Mouse (Mus musculus): ENCODE measurements around the gene Zfp831.

The Zfp831 gene

DNA sequence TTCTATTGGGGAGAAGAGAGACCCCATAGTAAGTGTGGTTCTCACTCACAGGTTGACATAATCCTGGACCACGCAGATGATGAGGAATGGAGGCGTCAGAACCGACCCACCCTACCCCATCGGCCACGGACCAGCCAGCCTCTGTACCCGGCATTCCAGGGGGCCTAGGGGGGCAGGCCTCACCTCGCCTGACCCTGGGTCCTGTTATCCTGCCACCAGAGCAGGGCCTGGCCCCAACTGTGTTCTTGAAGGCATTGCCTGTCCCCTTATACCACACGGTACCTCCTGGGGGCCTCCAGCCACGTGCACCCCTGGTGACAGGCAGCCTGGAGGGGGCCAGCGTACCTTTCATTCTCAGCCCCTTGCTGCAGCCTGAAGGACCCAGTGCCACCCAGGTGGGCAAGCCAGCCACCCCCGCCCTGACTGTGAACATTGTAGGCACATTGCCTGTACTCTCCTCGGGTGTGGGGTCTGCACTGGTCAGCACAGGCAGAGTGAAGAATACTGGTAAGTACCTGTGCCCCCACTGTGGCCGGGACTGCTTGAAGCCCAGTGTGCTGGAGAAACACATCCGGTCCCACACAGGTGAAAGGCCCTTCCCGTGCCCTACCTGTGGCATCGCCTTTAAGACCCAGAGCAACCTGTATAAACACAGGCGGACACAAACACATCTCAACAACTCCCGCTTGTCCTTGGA is at the start of gene Zfp831:
Zfp831 (plus strand) TSS at position 87 of the 697 bp plus-strand sequence.
- DNase-seq (ENCODE audit: low read depth, low spot score), result no peak

DNA sequence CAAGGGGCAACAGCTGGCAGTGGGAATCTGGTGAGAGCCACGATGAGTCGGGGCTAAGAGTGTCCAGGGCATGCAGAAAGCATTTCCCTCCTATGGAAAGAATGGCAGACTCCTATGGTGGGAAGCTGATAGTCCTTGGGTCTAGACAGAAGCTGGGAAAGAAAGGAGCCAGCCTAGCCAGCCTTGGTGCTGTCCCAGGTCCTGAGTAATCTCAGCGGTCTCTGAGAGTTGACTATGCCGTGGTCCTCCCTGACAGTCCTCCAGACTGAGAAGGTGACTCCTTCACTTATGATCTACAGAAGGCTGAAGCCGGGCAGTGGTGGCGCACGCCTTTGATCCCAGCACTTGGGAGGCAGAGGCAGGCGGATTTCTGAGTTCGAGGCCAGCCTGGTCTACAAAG is 48.4 kb upstream of the Zfp831 start:
- DNase-seq (ENCODE audit: low read depth, low spot score), result no peak

DNA sequence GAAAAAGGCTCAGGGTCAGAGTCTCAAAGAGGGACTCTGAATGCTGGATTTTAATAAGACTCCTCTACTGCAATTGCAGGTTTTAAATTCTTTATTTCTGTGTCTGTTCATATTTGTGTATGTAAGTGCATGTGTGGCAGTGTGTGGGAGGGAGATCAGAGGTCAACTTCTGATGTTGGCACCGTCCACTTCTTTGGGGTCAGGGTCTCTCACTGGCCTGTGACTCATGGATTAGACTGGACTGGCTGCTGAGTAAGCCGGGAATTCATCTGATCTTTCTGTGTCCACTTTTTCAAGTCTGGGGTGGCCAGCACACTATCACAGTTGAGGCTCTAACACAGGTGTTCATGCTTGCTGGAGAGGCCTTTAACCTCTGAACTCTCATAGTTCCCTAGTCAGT is 47.7 kb upstream of the Zfp831 start:
- DNase-seq (ENCODE audit: low read depth, low spot score), result no peak

DNA sequence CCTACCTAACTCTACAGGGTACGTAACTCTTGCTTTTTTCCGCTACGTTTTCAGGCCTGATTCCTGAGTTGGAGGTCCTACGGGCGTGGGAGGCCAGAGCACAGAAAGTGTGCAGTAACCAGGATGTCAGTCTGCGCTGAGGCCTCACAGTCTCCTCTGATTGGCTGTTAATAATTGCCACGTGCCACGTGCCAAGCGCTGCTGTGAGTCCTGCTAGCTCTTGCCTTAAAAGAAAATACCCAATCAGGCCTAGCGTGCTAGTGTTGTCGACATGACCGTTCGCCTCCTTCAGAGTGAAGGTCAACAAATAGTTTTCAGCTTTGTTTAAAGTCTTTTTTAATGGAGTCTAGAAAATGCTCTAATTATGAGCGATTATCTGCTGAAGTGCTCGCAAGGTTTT is 46.9 kb upstream of the Zfp831 start:
- no peak for DNase-seq (ENCODE audit: low read depth, low spot score)

DNA sequence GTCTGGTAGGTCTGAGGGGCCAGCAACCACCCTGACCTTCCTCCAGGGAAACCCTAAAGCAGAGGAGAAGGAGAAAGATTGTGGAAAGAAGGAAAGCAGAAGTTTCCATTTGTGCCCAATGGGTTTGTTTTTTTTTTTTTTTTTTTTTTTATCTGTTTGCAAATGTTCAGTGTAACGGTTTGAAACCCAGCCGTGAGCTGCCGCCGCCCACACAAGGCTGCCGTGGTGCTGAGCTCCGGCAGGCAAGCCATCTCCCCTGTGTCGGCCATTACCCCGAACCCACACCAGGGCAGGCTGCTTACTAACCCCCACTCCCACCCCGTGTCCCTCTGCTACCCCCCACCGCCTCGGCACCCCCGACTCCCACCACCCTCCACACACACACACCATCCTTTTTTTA is 44.9 kb upstream of the Zfp831 start:
- DNase-seq (ENCODE audit: low read depth, low spot score), result peak; percentile 84

DNA sequence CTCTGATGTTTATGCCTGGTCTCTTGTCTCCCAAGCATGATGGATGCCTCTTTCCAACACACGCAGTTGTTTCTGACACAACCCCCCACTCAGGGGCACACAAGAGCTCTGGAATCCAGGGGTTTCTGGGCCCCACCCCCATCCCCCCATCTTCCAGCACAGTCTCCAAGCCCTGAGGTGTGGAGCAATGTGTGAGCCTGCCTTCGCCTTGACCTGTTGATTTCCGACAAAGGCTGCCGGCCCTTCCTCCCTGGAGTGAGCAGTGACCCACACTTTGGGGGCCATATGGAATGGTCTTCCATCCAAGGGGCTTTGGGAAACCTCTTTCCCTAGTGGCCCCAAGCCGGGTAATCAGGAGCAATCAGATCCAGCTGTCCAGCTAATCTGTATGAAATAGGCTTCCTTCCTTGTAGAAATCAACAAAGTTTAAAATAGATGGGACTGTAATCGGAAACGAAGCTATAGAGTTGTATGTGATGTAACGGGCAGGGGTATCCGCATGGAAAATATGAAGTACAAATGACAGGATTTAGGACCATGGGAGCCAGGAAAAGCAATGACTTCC is 44.2 kb upstream of the Zfp831 start:
- DNase-seq (ENCODE audit: low read depth, low spot score), result peak; percentile 29

DNA sequence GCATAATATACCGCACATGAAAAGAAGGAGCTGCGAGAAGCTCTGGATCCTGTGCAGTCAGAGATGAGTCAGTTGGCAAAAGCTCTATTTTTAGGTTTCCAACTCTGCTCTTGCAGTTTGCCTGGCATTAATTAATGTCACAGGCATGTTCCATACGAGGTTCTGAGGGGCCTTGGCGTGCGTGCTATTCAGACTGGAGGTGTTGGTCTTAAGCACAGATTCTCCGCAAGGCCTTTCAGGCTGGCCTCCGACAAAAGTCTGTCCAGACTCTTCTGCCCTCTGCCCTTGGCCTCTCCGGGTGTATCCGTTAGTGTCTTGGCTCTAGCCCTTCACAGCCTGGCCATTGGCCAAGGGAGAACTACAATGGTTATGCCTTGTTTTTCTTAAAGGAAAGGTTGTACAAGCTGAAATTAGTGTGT is 43.5 kb upstream of the Zfp831 start:
- peak; percentile 34 for DNase-seq (ENCODE audit: low read depth, low spot score)

DNA sequence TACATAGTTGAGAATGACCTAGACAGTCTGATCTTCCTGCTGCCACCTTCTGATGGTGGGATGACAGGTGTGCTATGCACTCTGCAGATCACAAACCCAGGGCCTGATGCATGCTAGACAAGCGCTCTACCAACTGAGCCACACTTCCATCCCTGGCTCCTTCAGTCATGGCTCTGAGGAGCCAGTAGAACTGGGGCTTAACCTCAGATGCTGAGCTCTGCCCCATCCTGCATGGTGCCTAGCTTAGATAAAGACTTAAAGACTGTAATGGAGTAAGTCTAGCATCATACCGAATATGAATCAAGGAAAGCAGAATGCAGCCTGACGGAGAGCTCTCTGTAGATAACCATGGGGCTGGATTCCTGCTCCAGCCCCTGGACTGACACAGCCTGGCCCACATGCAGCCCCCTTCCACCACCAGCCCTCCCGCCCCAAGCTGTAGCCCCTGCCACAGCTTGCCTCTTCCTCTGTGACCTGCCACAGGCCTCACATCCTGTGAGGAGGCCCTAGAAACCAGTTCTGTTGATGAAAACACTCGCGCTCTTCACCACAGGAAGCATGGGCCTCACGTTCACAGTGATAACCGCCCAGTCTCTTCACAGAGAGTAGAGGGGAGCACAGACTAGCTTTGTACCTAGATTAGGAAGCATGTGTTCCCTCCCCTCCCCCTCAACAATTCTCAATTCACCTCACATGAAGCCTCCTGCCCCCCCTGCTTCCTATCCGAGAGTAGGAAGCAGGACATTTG is 41.2 kb upstream of the Zfp831 start:
- DNase-seq (ENCODE audit: low read depth, low spot score), result peak; percentile 93

DNA sequence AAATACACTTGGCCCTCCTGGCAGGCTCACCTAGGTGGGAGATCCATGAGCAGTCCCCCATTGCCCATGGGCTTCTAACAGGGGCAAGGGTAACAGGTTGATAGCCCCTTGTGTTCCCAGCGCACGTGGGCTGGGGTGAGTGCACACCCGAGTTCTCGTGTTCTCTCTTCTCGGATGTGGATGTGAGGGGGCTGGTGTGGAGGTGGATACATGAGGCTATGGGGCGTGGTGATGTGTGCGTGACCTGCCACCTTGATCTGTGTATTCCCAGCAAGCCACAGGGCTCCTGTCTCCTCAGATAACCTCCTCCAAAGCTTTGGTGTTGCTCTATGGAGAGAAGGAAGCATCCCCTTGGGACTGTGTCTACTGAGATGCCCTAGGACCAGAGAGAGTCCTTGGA is 40.0 kb upstream of the Zfp831 start:
- no peak for DNase-seq (ENCODE audit: low read depth, low spot score)

DNA sequence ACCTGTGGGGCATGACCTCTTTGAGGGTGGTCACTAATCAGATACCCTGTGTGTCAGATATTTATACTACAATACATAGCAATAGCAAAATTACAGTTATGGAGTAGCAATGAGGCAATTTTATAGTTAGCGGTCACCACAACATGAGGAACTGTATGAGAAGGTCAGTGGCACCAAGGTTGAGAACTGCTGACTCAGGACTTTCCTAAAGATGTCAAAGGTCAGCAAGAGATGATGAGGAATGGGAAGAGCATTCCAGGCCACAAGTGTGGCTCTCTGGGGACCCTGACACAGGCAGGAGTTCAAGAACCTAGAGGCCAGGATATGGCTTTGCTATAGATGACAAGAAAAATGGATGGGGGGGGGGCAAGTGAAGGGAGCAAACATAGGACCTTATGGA is 38.3 kb upstream of the Zfp831 start:
- DNase-seq (ENCODE audit: low read depth, low spot score), result no peak

DNA sequence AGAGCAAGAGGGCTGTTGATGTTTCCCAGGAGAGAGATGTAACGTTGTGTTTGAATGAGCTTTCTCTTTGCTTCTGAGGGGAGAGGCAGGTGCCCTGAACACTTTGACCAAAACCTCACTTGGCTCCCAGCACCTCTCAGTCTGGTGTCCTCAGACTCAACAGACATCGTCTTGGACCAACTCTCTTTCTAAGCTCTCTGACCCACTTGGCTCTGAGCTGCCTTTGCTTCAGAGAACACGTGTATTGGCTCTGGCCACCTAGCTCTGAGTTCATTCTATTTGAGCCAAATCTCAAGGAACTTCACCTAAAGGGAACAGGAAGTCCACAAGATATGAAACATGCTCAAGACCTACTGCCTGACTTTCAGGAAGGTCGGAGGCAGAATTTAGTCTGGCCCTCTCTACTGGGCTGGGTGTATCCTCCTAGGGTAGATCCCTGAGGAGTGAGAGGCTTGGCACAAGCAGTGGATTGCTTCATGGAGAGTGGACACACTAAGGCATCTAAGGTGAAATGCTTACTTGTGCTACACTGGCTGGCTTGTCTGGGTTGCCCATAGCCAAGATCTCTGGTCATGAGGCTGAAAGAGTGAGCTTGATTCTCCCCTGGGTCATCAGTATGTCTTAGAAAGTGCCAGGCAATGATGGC is 37.8 kb upstream of the Zfp831 start:
- DNase-seq (ENCODE audit: low read depth, low spot score), result no peak

DNA sequence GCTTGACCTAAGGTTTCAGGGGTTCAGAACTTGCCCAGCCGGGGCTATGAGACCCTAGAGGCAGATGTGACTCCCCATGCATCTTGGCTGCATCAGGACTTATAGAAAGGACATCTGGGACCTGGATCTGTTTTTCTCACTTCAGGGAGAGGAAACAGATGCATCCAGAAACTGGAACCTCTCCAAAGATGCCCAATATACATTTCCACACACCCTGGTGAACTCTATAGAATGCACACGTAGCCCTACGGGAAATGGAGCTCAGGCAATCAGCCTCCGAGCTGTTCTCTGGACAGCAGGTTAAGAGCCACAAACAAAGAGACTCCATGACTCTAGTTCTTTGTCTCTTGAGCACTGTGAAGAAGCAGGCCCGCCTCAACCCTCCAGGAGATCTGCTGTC is 37.0 kb upstream of the Zfp831 start:
- no peak for DNase-seq (ENCODE audit: low read depth, low spot score)

DNA sequence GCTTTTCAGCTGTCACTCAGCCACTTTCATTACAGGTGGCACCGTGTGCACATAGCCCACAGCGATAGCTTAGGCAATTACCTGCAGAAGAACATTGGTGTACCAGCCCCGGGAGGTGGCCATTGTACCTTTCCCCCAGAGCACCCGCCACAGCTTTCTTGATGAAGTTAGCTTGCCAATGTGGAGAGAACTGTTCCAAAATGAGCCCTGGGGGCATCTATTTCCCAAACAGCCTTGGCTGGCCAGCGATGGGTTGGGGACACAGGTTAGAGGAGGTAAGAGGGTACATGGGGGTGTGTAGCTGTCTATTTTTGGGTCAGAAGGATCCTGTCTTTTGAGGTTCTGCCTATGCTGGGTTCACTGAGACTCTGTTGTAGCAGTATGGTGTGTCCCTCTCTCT is 33.4 kb upstream of the Zfp831 start:
- DNase-seq (ENCODE audit: low read depth, low spot score), result no peak

DNA sequence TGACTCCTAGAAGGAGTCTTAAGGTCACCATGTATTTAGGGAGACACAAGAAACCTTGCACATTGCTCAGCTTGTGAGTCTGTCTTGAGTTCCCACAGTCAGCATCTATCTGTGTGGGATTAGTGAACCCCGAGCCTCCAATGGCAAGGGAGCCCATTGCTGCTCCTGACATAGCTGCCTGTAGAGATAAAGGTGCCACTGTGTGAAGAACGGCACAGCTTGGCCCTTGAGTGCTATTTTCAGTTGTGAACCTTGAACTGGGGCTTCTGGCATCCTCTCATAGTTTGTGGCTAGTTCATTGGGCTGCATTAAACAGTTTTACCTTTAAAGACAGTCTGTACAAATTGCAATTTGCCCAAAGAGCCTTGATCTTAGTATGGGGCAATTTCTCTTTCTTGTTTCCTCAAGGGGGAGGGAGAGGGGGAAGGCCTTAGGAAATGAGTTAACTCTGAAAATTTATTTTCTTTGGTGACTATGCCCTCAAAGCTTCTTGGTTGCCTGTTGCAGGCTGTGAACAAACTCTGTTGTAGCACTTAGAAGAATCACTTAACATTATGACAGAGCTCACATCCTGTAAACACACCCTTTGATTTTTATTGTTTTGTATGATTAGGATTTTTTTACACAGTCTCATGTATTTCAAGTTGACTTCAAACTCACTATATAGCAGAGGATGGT is 30.8 kb upstream of the Zfp831 start:
- peak; percentile 59 for DNase-seq (ENCODE audit: low read depth, low spot score)

DNA sequence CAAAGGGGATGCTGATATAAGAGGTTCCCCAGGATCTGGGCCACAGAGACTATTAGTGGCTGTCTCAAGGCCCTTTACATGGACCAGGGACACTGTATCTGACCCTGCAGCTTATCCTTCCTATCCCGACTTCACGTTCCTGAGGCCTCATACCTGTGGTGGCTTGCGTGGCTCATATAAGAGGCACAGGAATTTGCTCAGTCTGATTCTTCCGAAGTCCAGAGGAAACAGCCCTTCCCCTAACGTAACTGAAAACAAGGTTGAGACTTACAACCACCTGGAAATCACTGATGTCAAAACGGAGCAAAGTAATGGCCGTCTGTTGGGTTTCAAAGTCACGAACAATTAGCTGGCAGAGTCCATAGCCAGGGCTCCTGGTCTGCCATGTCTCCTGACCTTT is 30.1 kb upstream of the Zfp831 start:
- DNase-seq (ENCODE audit: low read depth, low spot score), result peak; percentile 31

DNA sequence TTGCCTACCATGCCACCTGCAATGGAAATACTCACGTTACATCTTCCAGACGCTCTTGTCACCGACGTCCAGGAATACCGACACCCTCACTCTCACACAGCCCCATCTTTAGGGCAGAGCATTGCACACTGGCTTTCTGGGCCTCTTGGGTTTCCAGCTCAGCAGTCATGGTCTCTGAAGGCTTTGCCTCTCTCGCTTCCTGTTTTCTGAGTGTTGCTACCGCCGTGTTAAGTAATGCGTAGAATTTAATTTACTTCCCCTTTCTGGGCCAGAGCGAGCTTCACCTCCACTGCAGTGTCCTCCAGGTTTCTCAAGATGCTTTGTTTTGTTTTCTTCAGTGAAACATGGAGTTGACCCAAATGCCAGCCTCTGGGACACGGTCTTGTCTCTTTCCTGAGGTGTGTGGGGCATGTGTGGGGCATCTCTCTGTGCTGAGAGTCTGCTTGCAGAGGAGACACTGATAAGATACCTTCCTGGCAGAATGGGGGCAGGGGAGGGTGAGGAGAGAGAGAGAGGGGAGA is 29.4 kb upstream of the Zfp831 start:
- DNase-seq (ENCODE audit: low read depth, low spot score), result peak; percentile 74

DNA sequence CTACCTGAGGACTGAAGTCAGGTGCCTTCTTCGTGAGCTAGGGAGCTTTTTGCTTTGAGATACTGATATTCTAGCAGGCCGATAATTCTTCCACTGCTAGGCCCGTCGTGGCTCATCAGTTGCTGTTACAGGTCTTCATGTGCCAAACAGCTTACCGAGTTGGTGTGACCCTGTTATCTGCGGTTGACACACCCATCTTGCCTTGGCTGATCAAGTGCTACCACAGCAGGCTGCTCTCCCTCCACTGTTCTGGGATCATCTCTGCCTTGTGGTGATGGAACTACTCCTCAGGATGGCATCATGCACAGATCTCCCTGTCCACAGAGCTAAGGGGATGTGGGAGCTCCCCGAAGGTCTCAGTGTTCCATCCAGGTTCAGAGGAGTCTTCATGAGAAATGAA is 21.5 kb upstream of the Zfp831 start:
- DNase-seq (ENCODE audit: low read depth, low spot score), result no peak

DNA sequence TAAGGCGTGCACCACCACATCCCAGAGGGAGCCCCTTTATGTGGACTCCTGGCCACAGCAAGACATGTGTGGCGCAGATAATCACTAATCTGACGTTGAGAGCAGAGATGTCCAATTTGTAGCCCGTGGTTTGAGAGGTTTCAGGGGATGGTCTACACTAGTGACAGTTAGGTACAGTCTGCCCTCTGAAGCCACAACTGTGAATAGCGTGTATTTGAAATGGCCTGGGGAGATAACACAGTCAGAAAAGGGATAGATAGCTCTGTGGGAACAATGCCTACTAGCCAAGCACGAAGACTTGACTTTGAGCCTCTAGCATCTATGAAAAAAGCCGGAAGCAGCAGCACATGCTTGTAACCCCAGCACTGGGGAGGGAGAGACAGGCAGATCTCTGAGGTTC is 18.9 kb upstream of the Zfp831 start:
- no peak for DNase-seq (ENCODE audit: low read depth, low spot score)

DNA sequence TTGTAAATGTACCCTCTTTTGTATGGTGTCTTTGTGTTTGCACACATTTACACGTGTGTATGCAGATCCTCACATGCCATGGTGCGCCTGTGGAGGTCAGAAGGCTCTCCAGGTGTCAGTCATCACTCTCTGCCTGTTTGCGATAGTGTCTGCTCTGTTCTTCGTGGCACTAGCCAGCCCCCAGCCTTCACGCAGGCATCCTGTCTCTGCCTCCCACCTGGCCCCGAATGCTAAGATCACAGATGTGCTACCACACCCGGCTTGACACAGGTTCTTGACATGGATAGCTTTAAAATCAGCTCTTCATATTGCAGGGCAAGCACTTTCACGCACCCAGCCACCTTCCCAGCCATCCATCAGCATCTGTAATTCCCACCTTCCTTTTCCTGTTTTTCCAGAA is 16.3 kb upstream of the Zfp831 start:
- no peak for DNase-seq (ENCODE audit: low read depth, low spot score)

DNA sequence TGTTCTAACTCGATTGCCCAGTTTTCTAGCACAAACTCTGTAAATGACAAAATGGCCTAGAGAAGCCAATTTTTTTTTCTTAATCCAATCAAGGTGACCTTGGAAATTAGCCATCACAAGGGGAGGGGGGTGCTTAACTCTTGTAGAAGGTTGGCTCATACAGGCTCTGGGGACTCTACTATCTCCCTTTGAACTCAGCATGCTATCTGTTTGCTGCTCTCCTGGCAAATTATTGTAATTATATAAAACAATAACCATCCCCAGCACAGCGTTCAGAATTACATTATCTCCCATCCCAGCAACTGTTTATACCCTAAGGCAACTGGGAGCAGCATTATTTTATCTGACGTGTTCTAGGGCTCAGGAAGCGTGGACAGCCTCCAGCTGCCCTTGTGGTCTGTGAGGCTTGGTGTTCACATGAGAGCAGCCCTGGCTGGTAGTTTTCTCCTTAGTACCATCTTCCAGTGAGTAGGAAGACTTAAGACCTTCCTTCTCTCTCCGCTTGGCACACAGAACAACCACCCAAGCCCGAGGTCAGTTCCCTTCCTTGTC is 14.0 kb upstream of the Zfp831 start:
- DNase-seq (ENCODE audit: low read depth, low spot score), result no peak

DNA sequence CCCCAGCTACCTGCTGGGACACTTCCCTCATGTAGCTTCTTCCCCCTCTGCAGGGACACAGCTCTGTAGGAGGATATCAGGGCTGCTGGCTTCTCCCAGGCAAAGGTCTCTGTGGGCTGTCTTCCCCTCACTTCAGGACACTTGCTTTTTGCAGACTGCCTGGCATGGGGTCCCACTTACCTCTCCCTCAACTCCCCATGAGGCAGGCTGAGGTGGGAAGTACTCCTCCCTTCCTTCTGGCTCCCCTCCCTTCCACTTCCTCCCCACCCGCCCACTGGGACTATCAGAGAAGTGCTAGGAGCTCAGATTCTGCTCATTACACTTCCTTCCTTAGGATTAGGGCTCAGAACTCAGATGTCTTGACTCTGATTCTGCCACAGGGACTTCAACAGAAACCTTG is 6.6 kb upstream of the Zfp831 start:
- DNase-seq (ENCODE audit: low read depth, low spot score), result no peak

Measured in CD4-positive, CD25-positive, alpha-beta regulatory T cell, adult 2 months (primary cell).